Mouse (Mus musculus): ENCODE data around the gene Slc1a2. TPM values are rescaled to one million over a fixed set of nuclear protein-coding genes. Genes with fewer than 3 reads are reported as not detected.
A peak's percentile ranks its signal among the peaks of the same experiment; 100 is the strongest.

The Slc1a2 gene
- total RNA-seq, 2 experiments from 2014 or later, result 0.20 to 0.26 TPM

- DNase-seq, result no peak
Measured at GRCm38 (mm10) chr2:102663865-102664264, 5.4 kb downstream of the Slc1a2 start.

DNA sequence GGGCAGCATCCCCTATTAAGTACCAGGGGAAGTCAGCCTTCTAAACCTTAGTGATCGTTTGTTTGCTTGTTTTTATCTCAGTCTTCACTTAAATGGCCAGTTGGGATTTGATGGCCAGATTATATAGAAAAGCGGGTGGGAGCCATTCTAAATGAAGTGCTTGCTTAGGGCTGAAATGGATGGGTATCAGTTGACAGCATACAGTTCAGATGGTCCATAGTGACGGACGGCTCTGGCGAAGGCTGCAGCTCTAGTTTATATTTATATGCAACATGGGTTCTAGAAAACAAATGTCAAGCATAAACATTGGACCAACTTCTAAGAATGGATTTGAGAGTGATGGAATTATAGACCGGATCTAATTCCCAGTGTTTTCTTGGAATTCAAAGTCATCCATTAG, 9.5 kb downstream of the Slc1a2 start:
- no peak for DNase-seq

DNA sequence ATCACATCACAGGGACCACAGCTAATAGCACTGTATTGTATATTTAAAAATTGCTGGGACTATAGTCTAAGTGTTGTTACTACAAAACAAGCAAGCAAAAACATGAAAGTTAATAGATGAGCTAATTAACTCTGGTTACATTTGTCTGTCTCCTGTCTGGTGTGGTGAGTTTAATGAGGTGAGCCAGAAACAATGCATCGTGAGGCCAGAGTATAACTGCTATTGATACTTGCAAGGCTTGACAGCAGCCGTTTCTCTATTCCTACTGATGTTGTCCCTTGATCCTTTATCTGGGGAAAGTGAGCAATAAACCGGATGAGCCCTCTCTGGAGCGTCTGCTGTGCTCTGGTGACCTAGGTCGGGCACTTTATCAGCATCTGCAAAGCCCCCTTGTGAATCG, 11.1 kb downstream of the Slc1a2 start:
- DNase-seq, result no peak

DNA sequence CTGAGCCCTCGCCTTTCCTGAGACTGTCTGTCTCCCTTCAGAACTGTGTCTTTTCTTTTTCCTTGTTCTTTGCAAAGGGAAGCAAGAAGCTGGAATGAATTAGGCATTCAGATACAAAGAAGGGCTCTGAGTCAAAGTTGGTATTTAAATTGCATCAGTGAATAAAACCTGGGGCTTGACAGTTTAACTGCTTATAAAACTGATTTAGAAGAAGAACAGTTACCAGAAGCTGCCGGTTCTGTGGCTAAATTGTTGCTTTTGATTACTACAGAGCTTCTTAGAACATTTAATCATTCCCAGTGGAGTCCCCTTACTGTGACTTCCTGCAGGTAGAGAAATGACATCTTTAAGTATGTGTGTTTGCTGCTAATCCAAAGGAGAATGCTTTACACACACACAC, 16.1 kb downstream of the Slc1a2 start:
- DNase-seq, result no peak

DNA sequence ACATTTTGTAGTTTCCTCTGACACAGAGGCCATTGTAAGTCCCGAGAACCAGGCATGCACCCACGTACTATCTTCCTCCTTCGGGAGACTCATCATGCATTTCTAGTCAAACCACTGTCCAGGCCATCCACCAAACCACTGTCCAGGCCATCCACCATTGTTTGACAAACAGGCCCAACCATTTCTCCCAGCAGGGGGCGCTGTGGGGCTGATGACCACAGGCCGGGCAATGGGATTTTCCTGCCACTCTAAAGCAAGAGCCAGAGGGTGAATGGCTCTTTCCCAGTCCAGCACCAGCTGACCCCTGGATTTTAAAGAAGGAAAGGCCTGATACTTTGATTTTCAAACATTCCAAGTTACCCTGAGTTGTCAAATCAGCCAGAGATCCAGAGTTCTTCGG, 16.8 kb downstream of the Slc1a2 start:
- peak; percentile 68 for DNase-seq

DNA sequence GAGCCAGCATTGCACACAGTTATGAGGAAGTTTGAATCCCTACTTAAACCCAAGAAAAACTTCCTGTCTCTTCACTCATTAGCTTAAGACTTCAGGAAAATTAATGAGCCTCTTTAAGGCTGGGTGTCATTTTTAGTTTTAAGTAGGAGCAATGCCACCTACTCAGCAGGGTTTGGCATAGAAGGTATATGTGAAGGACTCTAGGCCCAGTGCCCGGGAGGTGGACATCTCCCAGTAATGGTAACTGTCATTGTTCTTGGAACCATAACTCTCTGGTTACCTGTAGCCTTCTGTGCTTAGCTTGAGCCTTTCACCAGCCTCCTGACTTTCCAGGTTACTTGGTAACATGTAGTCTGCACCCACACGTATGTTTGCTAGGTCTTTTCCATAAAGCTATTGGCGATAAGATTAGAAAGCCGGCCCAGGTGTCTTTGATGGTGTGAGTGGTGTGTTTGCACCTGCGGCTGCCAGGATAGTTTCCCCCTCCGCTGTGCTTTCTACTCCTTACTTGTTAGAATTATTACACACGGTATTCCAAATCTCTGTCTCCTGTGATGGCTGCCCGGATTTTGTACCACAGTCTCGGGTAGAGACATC, 18.4 kb downstream of the Slc1a2 start:
- no peak for DNase-seq

GRCm38 (mm10) chr2:102677400-102677799, 18.9 kb downstream of the Slc1a2 start:
- DNase-seq, result no peak

DNA sequence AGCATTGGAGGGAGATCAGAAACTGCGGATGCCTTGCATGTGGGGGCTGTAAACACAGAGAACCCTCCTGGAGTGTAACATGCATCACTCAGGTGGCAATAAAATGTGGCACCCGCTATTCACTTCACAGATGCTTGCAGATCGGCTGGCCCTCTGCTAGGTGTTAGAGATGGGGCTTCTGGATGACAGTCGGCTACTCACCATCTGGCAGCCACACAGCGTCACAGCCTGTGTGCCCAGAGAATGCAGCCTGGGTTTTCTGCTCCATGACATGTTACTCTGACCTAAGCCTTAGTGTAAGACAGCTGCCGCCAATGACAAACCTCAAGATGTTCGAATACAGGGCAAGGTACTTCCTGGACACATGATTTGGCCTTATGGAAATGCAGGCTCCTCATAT, 22.9 kb downstream of the Slc1a2 start:
- DNase-seq, result no peak

DNA sequence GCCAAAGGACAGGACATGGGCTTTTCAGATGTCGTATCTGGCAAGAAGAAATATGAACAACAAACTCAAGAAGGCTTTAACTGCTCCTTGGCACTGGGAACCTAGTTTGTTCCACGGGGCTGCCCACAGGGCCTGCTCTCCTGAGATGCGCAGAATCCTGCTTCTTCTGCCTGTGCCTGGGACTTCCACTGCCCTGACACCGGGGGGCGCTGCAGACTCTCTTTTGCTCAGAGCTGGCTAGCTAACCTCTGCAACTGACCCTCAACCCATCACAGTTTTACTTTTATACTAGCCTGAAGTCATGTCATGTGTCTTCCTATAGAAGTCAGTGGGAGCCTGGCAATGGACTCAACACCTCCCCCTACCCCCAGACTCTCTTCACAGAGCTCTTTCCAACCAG, 23.7 kb downstream of the Slc1a2 start:
- DNase-seq, result peak; percentile 73

- DNase-seq, result no peak
Measured at GRCm38 (mm10) chr2:102685371-102686107, 27.1 kb downstream of the Slc1a2 start.

DNA sequence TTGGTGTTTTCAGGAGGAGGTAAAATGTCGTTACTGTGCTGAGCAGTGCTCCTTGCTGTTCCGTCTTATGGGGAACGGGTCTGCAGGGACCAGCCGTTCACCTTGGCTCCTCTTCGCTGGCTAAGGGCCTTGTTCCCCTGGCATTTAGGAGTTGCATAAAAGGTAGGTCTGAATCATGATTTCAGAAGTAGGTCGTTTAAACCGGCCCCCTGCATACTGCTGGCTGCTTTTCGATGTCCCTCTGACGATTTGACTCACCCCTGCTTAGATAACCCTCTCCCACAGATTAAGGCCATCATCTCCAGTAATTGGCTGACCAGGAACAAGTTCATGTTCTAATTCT, 27.6 kb downstream of the Slc1a2 start:
- no peak for DNase-seq

GRCm38 (mm10) chr2:102693556-102693955, 35.1 kb downstream of the Slc1a2 start:
- no peak for DNase-seq

DNA sequence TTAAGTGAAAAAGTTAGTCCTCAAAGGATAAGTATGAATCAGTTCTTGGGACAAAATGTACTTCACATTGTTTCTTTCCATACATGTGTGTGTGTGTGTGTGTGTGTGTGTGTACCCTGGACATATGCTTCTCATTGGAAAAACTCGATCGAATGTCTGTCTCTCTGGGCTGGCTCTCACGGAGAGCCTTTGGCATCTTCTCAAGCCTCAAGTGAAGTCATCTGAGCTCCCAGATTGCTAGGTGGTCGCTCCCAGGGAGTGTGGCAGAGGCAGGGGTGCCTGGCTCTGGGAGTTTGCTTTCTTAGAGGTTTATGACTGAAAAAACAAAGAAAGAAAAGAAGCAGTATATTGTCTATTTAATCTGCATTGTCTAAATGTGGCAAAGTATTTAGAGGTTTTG, 36.3 kb downstream of the Slc1a2 start:
- DNase-seq, result no peak

GRCm38 (mm10) chr2:102695541-102695940, 37.1 kb downstream of the Slc1a2 start:
- no peak for DNase-seq

GRCm38 (mm10) chr2:102697732-102698131, 39.3 kb downstream of the Slc1a2 start:
- DNase-seq, result no peak

- DNase-seq, result no peak
Measured at GRCm38 (mm10) chr2:102699921-102700320, 41.5 kb downstream of the Slc1a2 start.

DNA sequence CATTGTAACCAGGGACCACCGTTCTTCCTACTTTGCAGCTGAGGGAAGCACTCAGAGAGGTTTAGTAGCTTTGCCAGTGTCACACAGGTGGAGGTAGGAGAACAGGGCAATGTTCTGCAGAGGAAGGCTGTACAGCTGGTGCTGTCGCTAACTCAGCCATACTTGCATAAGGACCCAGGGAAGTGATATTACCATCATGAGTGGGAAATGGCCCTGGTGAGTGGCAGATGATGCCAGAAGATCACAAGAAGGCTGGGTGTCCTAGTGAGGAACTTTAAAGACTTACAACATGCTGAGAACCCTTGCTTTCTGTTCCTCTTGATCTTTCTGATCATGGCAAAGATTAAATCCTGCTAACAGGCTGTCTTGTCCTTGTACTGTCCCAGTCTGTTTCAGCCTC, 42.2 kb downstream of the Slc1a2 start:
- DNase-seq, result no peak

DNA sequence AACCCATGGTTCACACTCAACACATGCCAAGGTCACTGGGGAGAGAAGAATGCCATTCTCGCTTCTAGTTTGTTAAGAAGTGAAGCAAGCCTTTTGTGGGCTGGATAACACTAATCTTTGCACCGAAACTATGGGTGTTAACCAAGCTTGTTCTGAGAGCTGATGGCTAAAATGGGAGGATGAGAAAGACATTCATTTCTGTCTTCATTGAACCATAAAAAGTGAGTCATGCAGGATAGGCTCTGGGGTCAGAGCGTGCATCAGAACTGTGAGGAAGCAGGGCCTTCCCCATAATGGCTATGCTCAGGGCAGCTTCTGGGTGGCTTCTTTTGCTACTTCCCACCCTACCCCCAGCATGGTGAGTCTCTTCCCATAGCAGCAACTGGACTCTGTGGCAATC, 42.9 kb downstream of the Slc1a2 start:
- DNase-seq, result no peak

DNA sequence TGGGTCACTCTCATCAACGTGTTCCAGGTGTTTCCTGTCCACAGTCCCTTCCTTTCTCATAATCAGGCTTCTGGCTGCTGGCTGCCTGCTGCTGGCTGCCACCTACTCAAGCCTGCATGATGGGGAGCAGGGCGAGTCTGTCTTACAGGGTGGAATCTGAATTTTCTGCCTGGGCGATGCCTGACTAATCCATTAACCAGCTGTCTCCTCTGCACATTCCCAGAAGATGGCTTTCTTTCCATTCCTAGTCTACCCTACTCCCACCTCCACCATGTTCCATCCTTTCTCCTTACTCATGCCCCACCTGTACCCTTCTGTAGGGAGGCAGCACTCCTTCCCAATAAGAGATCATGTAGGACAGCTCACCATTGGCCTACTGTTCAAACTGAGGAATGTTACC, 45.1 kb downstream of the Slc1a2 start:
- no peak for DNase-seq

- no peak for DNase-seq
Measured at GRCm38 (mm10) chr2:102704781-102705180, 46.3 kb downstream of the Slc1a2 start.

DNA sequence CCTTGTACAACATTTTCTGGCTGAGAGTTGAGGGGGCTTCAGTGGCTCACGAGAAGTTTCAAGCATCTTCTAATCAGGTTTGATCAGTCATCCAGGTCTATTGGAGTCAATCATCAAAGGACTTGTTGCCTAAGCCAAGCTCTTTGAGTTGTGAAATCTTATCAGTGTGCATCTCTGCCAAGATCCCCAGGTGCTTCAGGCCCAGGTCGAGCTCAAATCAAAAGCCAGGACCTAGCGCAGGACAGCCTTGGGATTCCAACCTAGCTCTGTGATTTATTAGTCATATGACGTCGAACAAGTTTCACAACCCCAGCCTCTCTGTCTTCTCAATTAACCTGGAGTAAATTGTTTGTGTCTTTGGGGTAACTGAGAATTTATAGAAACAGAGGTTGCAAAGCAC, 53.1 kb downstream of the Slc1a2 start:
- DNase-seq, result no peak

- DNase-seq, result no peak
Measured at GRCm38 (mm10) chr2:102712049-102712448, 53.6 kb downstream of the Slc1a2 start.

GRCm38 (mm10) chr2:102712678-102713628, 54.5 kb downstream of the Slc1a2 start:
- DNase-seq, result no peak

Measured in heart, postnatal 4 days (tissue).